Mouse (Mus musculus) heart, embryonic 13.5 days (tissue): ENCODE measurements around the gene Impdh1. TPM values are rescaled to one million over a fixed set of nuclear protein-coding genes. Genes with fewer than 3 reads are reported as not detected.

Source experiments
- ATAC-seq: fragments of 200-750 bp; cut with Nextera tagmentation; 2 replicates; pipeline ENCODE4 v1.8.0; 2017; ENCODE audit warnings: moderate TSS enrichment; ENCODE audit not compliant: insufficient number of reproducible peaks, low FRiP score, low TSS enrichment; ENCODE audit errors: extremely low read depth
- H3K27ac ChIP-seq: fragments of 300-500 bp; sonication (generic); replicated peaks from 2 replicates; pipeline ENCODE4 v1.5.1; 2015; ENCODE audit warnings: moderate library complexity, mild to moderate bottlenecking, inconsistent platforms
- H3K27me3 ChIP-seq: fragments of 300-500 bp; sonication (generic); replicated peaks from 2 replicates; pipeline ENCODE4 v1.6.1; 2015; ENCODE audit warnings: mild to moderate bottlenecking, inconsistent platforms
- H3K36me3 ChIP-seq: fragments of 300-500 bp; sonication (generic); 2 replicates; pipeline ENCODE4 v1.6.1; 2015; ENCODE audit warnings: mild to moderate bottlenecking, inconsistent platforms
- H3K4me1 ChIP-seq: fragments of 300-500 bp; sonication (generic); 2 replicates; pipeline ENCODE4 v1.6.1; 2015; ENCODE audit warnings: inconsistent platforms
- H3K4me2 ChIP-seq: fragments of 300-500 bp; sonication (generic); 2 replicates; pipeline ENCODE4 v1.6.1; 2015; ENCODE audit warnings: inconsistent platforms, mild to moderate bottlenecking, moderate library complexity
- H3K4me3 ChIP-seq: fragments of 300-500 bp; sonication (generic); 2 replicates; pipeline ENCODE4 v1.5.1; 2015; ENCODE audit warnings: moderate library complexity, mild to moderate bottlenecking, inconsistent platforms
- H3K9ac ChIP-seq: fragments of 300-500 bp; sonication (generic); 2 replicates; pipeline ENCODE4 v1.6.1; 2015; ENCODE audit warnings: inconsistent platforms, mild to moderate bottlenecking, moderate library complexity
- H3K9me3 ChIP-seq: fragments of 300-500 bp; sonication (generic); 2 replicates; pipeline ENCODE4 v1.6.1; 2016; ENCODE audit warnings: inconsistent platforms
- WGBS: fragments of 180-500 bp; shearing (Covaris S2); methylation state at CpG from one replicate; pipeline ENCODE4 v1.1.7; 2015; ENCODE audit warnings: mixed read lengths; 5-methylcytosine and 5-hydroxymethylcytosine counted together
- polyA plus RNA-seq: library from polyadenylated mRNA; unstranded; fragments of >200 nt; fragmentation: Nextera tagmentation; extraction: Ambion mirVana; gene quantifications from 2 replicates; pipeline ENCODE4 v1.2.1, GENCODE M21; 2015

Impdh1 gene
- polyA plus RNA-seq, 1 experiment from 2014 or later = 34.7 TPM

DNA sequence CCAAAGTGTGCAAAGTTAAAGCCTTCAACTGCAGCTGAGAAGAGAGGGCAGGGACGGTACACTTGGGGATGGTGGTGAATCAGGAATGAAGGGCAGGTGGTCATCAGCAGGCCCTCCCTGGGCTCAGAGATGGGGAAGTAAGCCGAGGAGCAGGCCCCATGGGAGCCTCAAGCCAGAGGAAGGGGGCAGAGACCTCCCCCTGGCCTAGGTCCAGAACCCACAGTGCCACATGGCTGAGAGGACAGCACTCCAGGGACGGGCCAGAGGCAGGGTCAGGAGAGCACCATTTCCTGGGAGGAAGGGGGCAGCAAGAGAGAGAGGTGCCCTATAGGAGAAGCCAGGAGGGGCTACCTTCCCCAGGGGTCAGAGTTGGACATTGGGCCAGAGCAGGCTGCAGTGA lies 15.7 kb downstream of the Impdh1 start:
- WGBS = 46% methylated on average over 3 of the region's 3 CpGs
- H3K36me3 ChIP-seq = peaks cover 38% of the 10 kb centered on the region
- H3K27ac ChIP-seq = no peak overlapping the region
- no peak overlapping the region for H3K4me2 ChIP-seq
- no peak overlapping the region for H3K9ac ChIP-seq
- H3K4me1 ChIP-seq = peaks cover 14% of the 10 kb centered on the region
- no peak for ATAC-seq
- no peaks in the 10 kb centered on the region for H3K9me3 ChIP-seq
- H3K4me3 ChIP-seq = no peak overlapping the region
- peaks cover 25% of the 10 kb centered on the region for H3K27me3 ChIP-seq

GRCm38 (mm10) chr6:29199223-29199855 lies 16.8 kb downstream of the Impdh1 start:
- peaks cover 25% of the 10 kb centered on the region for H3K27me3 ChIP-seq
- H3K4me1 ChIP-seq = peaks cover 14% of the 10 kb centered on the region
- peaks cover 33% of the 10 kb centered on the region for H3K36me3 ChIP-seq
- H3K9me3 ChIP-seq = no peaks in the 10 kb centered on the region
- ATAC-seq = no peak
- H3K4me3 ChIP-seq = peak overlapping the region; percentile 49
- 27% methylated on average over 8 of the region's 8 CpGs for WGBS
- H3K27ac ChIP-seq = no peak overlapping the region
- H3K4me2 ChIP-seq = peak overlapping the region; percentile 80
- H3K9ac ChIP-seq = peak overlapping the region; percentile 78

- Histone ChIP-seq H3K27me3 (peaks cover 25% of the 10 kb centered on the region), H3K9ac (peak overlapping the region; percentile 78), H3K4me1 (peaks cover 21% of the 10 kb centered on the region), H3K4me2 (peak overlapping the region; percentile 80), H3K36me3 (peaks cover 25% of the 10 kb centered on the region), H3K9me3 (no peaks in the 10 kb centered on the region), H3K27ac (no peak overlapping the region), H3K4me3 (peak overlapping the region; percentile 49)
- 15% methylated on average over 25 of the region's 25 CpGs for WGBS
- ATAC-seq = no peak
Observed at GRCm38 (mm10) chr6:29198309-29199222, 17.6 kb downstream of the Impdh1 start.

DNA sequence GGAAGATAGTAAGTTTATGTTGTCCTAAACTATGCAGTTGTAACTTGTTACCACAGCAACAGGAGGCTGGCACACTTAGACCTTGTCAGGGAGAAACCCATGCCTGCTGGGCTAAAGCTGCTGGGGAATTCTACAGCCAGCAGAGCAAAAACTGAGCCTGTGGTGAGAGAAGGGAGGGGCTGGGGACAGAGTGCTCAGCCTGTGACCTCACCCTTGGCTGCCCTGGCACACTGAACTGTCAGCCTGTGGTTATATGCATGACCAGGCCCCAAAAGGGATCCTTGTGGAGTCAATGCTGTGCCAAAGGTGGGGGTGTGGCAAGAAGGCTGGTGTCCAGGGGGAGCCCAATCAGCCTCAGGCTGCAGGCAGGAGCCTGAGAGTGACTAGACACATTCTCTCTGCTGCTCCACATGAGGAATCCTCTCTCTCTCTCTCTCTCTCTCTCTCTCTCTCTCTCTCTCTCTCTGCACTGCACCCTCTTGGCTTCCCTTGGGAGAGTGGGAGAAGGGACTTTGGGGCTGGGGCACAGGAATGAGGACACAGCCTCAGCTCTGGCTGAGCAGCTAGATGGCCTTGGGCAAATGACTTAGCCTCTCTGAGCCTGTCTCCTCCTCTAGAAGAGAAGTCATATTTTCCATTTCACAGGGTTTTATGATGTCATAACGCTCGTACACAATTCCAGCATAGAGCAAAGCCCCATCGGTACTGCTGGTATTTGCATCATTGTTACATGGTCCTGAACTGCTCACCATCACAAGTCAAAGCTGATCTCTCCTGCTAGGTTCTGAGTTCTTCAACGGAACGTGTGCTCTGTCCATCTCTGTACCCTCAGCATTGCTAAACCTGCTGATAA lies 20.1 kb downstream of the Impdh1 start:
- 75% methylated on average over 5 of the region's 5 CpGs for WGBS
- no peak overlapping the region for H3K9ac ChIP-seq
- no peak overlapping the region for H3K4me2 ChIP-seq
- no peak overlapping the region for H3K4me3 ChIP-seq
- no peaks in the 10 kb centered on the region for H3K9me3 ChIP-seq
- no peak overlapping the region for H3K27ac ChIP-seq
- peaks cover 21% of the 10 kb centered on the region for H3K4me1 ChIP-seq
- no peak for ATAC-seq
- peaks cover 27% of the 10 kb centered on the region for H3K27me3 ChIP-seq
- H3K36me3 ChIP-seq = peaks cover 6% of the 10 kb centered on the region; the same call in 1 of the 2 replicates

GRCm38 (mm10) chr6:29195146-29195545 lies 21.0 kb downstream of the Impdh1 start:
- no peaks in the 10 kb centered on the region for H3K36me3 ChIP-seq
- no peak overlapping the region for H3K9ac ChIP-seq
- H3K9me3 ChIP-seq = no peaks in the 10 kb centered on the region
- H3K27ac ChIP-seq = no peak overlapping the region
- no peak for ATAC-seq
- 76% methylated on average over 5 of the region's 5 CpGs for whole genome bisulfite sequencing
- peaks cover 21% of the 10 kb centered on the region for H3K4me1 ChIP-seq
- H3K4me2 ChIP-seq = no peak overlapping the region
- H3K27me3 ChIP-seq = peaks cover 23% of the 10 kb centered on the region
- H3K4me3 ChIP-seq = no peak overlapping the region

GRCm38 (mm10) chr6:29193961-29194750 lies 22.0 kb downstream of the Impdh1 start:
- peaks cover 19% of the 10 kb centered on the region for H3K4me1 ChIP-seq
- no peaks in the 10 kb centered on the region for H3K36me3 ChIP-seq
- H3K27me3 ChIP-seq = peaks cover 23% of the 10 kb centered on the region
- WGBS = 33% methylated on average over 15 of the region's 15 CpGs
- ATAC-seq = 0 out of 2 replicates have a peak, but pooled peaks have one; percentile 25
- H3K27ac ChIP-seq = peak overlapping the region; percentile 69
- H3K9me3 ChIP-seq = no peaks in the 10 kb centered on the region
- peak overlapping the region; percentile 24; the same call in 1 of the 2 replicates for H3K9ac ChIP-seq
- peak overlapping the region; percentile 39 for H3K4me2 ChIP-seq
- H3K4me3 ChIP-seq = no peak overlapping the region

- H3K27ac ChIP-seq = no peak overlapping the region
- H3K36me3 ChIP-seq = no peaks in the 10 kb centered on the region
- H3K4me3 ChIP-seq = no peak overlapping the region
- H3K4me1 ChIP-seq = no peaks in the 10 kb centered on the region
- H3K4me2 ChIP-seq = no peak overlapping the region
- no peaks in the 10 kb centered on the region for H3K9me3 ChIP-seq
- WGBS = 47% methylated on average over 1 of the region's 1 CpGs
- H3K9ac ChIP-seq = no peak overlapping the region
- peaks cover 3% of the 10 kb centered on the region; the same call in 1 of the 2 replicates for H3K27me3 ChIP-seq
- no peak for ATAC-seq
Observed at GRCm38 (mm10) chr6:29187936-29188335, 28.2 kb downstream of the Impdh1 start.

- Histone ChIP-seq H3K4me1 (peaks cover 4% of the 10 kb centered on the region), H3K27me3 (peaks cover 78% of the 10 kb centered on the region), H3K4me3 (peak overlapping the region; percentile 69), H3K27ac (no peak overlapping the region), H3K9me3 (no peaks in the 10 kb centered on the region), H3K4me2 (peak overlapping the region; percentile 94), H3K9ac (0 out of 2 replicates have a peak overlapping the region, but pooled peaks have one; percentile 82), H3K36me3 (no peaks in the 10 kb centered on the region)
- 39% methylated on average over 8 of the region's 8 CpGs for WGBS
- ATAC-seq = no peak
Observed at GRCm38 (mm10) chr6:29179843-29180242, 36.3 kb downstream of the Impdh1 start.

DNA sequence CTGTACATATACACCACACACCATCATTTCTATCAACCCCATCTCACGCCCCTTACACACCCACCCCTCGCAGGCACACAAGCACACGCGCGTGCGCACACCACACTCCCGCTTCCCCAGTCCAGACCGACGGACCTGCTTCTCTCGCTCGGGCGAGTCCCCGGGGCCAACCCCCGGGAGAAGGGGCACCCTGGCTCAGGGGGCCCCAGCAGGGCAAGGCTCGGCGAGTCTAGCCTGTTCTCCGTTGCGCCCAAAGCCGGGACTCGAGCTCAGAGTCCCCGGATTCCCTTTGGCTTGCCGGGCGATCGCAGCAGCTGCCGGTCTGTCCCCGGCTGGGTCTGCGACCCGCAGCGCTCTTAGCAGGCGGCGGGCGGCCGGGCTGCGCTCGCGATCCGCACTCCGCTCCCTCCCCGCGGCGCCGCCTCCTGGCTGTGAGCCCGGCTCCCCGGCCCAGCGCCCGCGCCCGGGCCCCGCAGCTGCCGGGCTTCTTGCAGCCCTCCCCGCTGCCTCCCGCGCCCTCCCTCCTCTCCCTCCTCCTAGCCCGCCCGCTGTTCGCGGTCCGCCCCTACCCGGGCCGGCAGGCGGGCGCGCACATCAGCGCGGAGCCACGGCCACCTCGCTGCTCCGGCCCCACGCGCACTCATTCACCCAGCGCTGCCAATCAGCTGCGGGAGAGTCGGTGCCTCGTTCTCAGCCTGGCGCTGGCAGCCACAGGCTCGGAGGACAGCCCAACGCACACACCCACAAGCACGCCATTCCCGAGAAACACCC lies 37.1 kb downstream of the Impdh1 start, which contains the start of gene Prrt4:
Prrt4 (minus strand) TSS at position 697 of the 771 bp plus-strand sequence.
- Histone ChIP-seq H3K4me3 (peak within 1 kb of the TSS; percentile 69), H3K36me3 (no peaks in the 10 kb centered on the region), H3K9ac (peak within 1 kb of the TSS; percentile 82), H3K27me3 (peaks cover 85% of the 10 kb centered on the region), H3K27ac (0 out of 2 replicates have a peak within 1 kb of the TSS, but pooled peaks have one; percentile 12), H3K4me2 (peak within 1 kb of the TSS; percentile 94), H3K4me1 (peaks cover 4% of the 10 kb centered on the region), H3K9me3 (no peaks in the 10 kb centered on the region)
- under 1% methylated on average over 63 of the region's 79 CpGs for WGBS
- ATAC-seq = peak; percentile 62; the same call in 1 of the 2 replicates
